Mouse (Mus musculus): ENCODE results near the gene Olfr266.

The Olfr266 gene

GRCm38 (mm10) chr3:106826187-106826586 lies at the start of gene Olfr266:
TSS of gene Olfr266 (minus strand) at chr3:106826287.
- DNase-seq (ENCODE audit: low read depth, low spot score), result no peak

DNA sequence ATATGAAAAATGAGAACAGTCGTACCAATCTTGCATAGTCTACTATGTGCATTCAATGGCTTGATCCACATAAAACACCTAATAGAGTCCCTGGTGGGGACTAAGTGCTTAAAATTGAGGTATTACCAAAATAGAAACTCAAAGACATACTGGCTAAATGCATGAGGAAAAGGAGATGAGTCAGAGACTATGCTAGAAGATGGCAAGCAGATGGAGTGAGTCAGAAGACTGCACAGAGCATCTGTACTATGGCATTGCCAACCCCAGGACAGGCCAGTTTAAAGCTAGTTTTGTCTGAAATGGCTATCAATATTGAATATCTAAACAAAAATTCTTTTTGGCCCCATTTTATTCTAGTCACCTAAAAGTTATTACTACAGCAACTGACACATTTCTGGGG lies 49.5 kb upstream of the Olfr266 start:
- DNase-seq (ENCODE audit: low read depth, low spot score), result no peak

DNA sequence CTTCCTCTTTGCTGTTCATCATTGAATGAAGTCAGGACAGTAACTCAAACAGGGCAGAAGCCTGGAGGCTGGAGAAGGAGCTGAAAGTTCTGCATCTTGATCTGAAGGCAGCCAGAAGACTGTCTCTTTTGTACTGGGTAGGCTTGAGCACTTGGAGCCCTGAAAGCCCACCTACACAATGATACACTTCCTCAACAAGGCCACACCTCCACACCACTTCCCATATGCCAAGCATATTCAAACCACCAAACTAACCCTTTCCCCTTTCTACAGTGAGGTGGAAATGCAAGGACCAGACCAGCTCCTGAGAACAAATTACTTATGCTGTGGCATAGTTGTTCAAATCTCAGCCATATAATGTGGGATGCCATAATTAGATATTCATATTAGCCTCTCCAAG lies 46.8 kb upstream of the Olfr266 start:
- DNase-seq (ENCODE audit: low read depth, low spot score), result no peak

- no peak for DNase-seq (ENCODE audit: low read depth, low spot score)
These were observed 6.0 kb upstream of the Olfr266 start for GRCm38 (mm10) chr3:106832107-106832506.

GRCm38 (mm10) chr3:106817676-106818075 lies 8.4 kb downstream of the Olfr266 start:
- no peak for DNase-seq (ENCODE audit: low read depth, low spot score)

DNA sequence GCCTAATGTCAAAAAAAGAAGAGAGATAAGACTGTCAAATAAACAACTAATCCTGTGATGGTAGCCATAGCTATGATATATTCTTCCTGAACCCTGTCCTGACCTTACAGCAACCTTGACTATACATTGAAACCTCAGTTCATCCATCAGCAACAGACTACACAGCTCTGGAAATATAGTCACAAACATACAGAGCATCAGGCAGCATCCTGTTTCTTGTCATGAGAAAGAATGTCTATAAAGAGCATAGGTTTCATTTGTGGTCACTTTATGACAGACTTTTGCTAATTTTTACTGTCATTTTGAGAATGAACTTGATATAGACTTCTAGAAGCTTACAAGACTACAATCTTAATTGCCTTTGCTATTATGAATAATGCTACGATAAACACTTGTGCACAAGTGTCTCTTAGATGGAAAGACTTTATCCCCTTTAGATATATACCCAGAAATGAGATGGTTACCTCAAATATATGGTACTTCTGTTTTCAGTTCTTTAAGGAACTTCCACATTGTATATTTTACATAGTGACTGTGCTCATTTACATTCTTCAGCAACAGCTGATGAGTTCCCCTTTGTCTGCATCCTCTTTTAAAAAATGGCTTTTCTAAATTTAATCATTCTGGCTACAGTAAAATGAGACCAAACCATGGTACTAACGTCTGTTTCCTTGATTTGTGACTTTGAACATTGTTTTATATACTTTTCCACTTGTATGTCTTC lies 17.0 kb downstream of the Olfr266 start:
- no peak for DNase-seq (ENCODE audit: low read depth, low spot score)

GRCm38 (mm10) chr3:106798079-106798478 lies 28.0 kb downstream of the Olfr266 start:
- no peak for DNase-seq (ENCODE audit: low read depth, low spot score)

- DNase-seq (ENCODE audit: low read depth, low spot score), result no peak
These were observed 36.2 kb downstream of the Olfr266 start, which contains the start of gene Cd53 for GRCm38 (mm10) chr3:106789930-106790329. TSS of gene Cd53 (minus strand) at chr3:106790149.

DNA sequence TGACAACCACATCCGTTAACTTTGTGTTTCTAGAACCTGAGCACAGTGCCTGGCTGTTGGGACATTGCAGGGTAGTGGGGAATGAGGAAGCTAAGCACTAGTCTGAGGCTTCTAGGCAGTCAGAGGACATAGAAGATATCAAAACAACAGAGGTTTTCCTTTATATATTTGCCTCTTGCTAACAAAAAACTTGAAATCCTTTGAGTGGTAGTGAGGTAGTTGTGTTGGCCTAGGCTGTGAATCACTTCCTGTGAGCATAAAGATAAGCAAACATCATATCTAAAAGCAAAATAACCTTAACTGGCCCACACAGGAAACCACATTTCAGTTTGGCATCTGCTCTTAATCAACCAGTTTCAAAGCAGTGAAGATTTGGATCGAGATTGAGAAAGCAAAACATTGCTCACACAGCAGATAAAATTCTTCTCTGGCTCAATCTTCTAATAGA lies 37.6 kb downstream of the Olfr266 start:
- DNase-seq (ENCODE audit: low read depth, low spot score), result no peak

DNA sequence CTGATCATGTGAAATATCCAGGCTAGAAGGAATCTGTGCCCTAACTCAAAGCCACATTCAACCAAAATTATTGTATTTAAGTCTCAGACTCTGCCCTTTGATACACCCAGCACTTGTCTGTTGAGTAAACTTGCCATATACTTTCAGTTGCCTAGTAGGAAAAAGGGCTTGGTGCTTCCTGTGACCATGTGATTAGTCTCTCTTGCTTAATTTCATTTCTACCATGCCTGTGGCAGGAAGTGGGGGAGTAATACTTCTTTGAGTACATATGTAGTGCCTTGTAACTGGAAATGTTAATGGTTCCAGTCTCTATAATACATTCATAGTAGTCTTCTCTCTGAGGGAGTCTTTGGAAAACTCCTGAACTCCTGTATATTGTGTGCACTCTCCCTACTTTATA lies 38.1 kb downstream of the Olfr266 start:
- DNase-seq (ENCODE audit: low read depth, low spot score), result no peak

- no peak for DNase-seq (ENCODE audit: low read depth, low spot score)
These were observed 41.0 kb downstream of the Olfr266 start for GRCm38 (mm10) chr3:106785130-106785529.

GRCm38 (mm10) chr3:106771834-106772233 lies 54.3 kb downstream of the Olfr266 start:
- DNase-seq (ENCODE audit: low read depth, low spot score), result no peak

Measured in mesoderm, embryonic 11.5 days (tissue).